Mouse (Mus musculus): Measurements from ENCODE around the gene Krt28. TPM values are rescaled to one million over a fixed set of nuclear protein-coding genes. Genes with fewer than 3 reads are reported as not detected.

Gene Krt28
- polyA plus RNA-seq (2016; fragmentation: Nextera tagmentation; extraction: Ambion mirVana): 0.11 and 0.20 TPM in 2 replicates

- Histone ChIP-seq H3K36me3 (no peaks in the 10 kb centered on the region), H3K27ac (no peak within 1 kb of the TSS), H3K9me3 (replicated peaks) (no peaks in the 10 kb centered on the region), H3K4me1 (no peaks in the 10 kb centered on the region), H3K4me3 (no peak within 1 kb of the TSS), H3K27me3 (ENCODE audit: low read depth, poor library complexity, severe bottlenecking) (no peaks in the 10 kb centered on the region)
- WGBS: 86% methylated on average over 13 of the region's 13 CpGs
- no peak for DNase-seq (ENCODE audit: low spot score)
Observed at GRCm38 (mm10) chr11:99374803-99375202, at the start of gene Krt28. Gene Krt28, minus strand, starts transcription at chr11:99374903.

- Histone ChIP-seq H3K27me3 (ENCODE audit: low read depth, poor library complexity, severe bottlenecking) (peaks cover 9% of the 10 kb centered on the region), H3K9me3 (replicated peaks) (no peaks in the 10 kb centered on the region), H3K36me3 (no peaks in the 10 kb centered on the region), H3K27ac (no peak within 1 kb of the TSS), H3K4me3 (no peak within 1 kb of the TSS), H3K4me1 (peaks cover 7% of the 10 kb centered on the region)
- no peak for DNase-seq (ENCODE audit: low spot score)
- 84% methylated on average over 10 of the region's 10 CpGs for WGBS
Observed at GRCm38 (mm10) chr11:99422159-99422558, 47.5 kb upstream of the Krt28 start, which contains the start of gene Krt12. Gene Krt12, minus strand, starts transcription at chr11:99422259.

GRCm38 (mm10) chr11:99420586-99420985 lies 45.9 kb upstream of the Krt28 start:
- Histone ChIP-seq H3K4me1 (peaks cover 7% of the 10 kb centered on the region), H3K27ac (no peak overlapping the region), H3K4me3 (no peak overlapping the region), H3K9me3 (replicated peaks) (no peaks in the 10 kb centered on the region), H3K27me3 (ENCODE audit: low read depth, poor library complexity, severe bottlenecking) (peaks cover 9% of the 10 kb centered on the region), H3K36me3 (no peaks in the 10 kb centered on the region)
- WGBS: 58% methylated on average over 10 of the region's 10 CpGs
- no peak for DNase-seq (ENCODE audit: low spot score)

GRCm38 (mm10) chr11:99417819-99418218 lies 43.1 kb upstream of the Krt28 start:
- peaks cover 9% of the 10 kb centered on the region for H3K27me3 ChIP-seq (ENCODE audit: low read depth, poor library complexity, severe bottlenecking)
- H3K36me3 ChIP-seq: no peaks in the 10 kb centered on the region
- no peak overlapping the region for H3K4me3 ChIP-seq
- H3K27ac ChIP-seq: no peak overlapping the region
- whole genome bisulfite sequencing: 72% methylated on average over 16 of the region's 16 CpGs
- peaks cover 7% of the 10 kb centered on the region for H3K4me1 ChIP-seq
- DNase-seq (ENCODE audit: low spot score): no peak
- H3K9me3 ChIP-seq (replicated peaks): no peaks in the 10 kb centered on the region

- DNase-seq (ENCODE audit: low spot score): no peak
- Histone ChIP-seq H3K27ac (no peak overlapping the region), H3K4me1 (peaks cover 7% of the 10 kb centered on the region), H3K36me3 (no peaks in the 10 kb centered on the region), H3K4me3 (no peak overlapping the region), H3K27me3 (ENCODE audit: low read depth, poor library complexity, severe bottlenecking) (peaks cover 7% of the 10 kb centered on the region), H3K9me3 (replicated peaks) (no peaks in the 10 kb centered on the region)
- WGBS: 92% methylated on average over 13 of the region's 13 CpGs
Observed at GRCm38 (mm10) chr11:99416902-99417301, 42.2 kb upstream of the Krt28 start.

GRCm38 (mm10) chr11:99414463-99415147 lies 39.9 kb upstream of the Krt28 start:
- Histone ChIP-seq H3K4me1 (no peaks in the 10 kb centered on the region), H3K9me3 (replicated peaks) (no peaks in the 10 kb centered on the region), H3K36me3 (no peaks in the 10 kb centered on the region), H3K27ac (no peak overlapping the region), H3K4me3 (no peak overlapping the region), H3K27me3 (ENCODE audit: low read depth, poor library complexity, severe bottlenecking) (peaks cover 6% of the 10 kb centered on the region; the same call in 1 of the 2 replicates)
- 89% methylated on average over 13 of the region's 13 CpGs for WGBS
- DNase-seq (ENCODE audit: low spot score): no peak

- H3K27ac ChIP-seq: no peak overlapping the region
- no peak overlapping the region for H3K4me3 ChIP-seq
- peak; percentile 45 for DNase-seq (ENCODE audit: low spot score)
- H3K36me3 ChIP-seq: no peaks in the 10 kb centered on the region
- 20% methylated on average over 6 of the region's 6 CpGs for WGBS
- no peaks in the 10 kb centered on the region for H3K9me3 ChIP-seq (replicated peaks)
- peaks cover 6% of the 10 kb centered on the region; the same call in 1 of the 2 replicates for H3K27me3 ChIP-seq (ENCODE audit: low read depth, poor library complexity, severe bottlenecking)
- H3K4me1 ChIP-seq: no peaks in the 10 kb centered on the region
Observed at GRCm38 (mm10) chr11:99413247-99413646, 38.5 kb upstream of the Krt28 start.

GRCm38 (mm10) chr11:99406186-99406585 lies 31.5 kb upstream of the Krt28 start:
- no peaks in the 10 kb centered on the region for H3K9me3 ChIP-seq (replicated peaks)
- 82% methylated on average over 10 of the region's 10 CpGs for WGBS
- H3K27ac ChIP-seq: no peak overlapping the region
- no peak for DNase-seq (ENCODE audit: low spot score)
- H3K36me3 ChIP-seq: no peaks in the 10 kb centered on the region
- no peak overlapping the region for H3K4me3 ChIP-seq
- H3K4me1 ChIP-seq: no peaks in the 10 kb centered on the region
- H3K27me3 ChIP-seq (ENCODE audit: low read depth, poor library complexity, severe bottlenecking): no peaks in the 10 kb centered on the region

GRCm38 (mm10) chr11:99399956-99400549 lies 25.4 kb upstream of the Krt28 start:
- Histone ChIP-seq H3K36me3 (no peaks in the 10 kb centered on the region), H3K4me3 (no peak overlapping the region), H3K4me1 (no peaks in the 10 kb centered on the region), H3K9me3 (replicated peaks) (no peaks in the 10 kb centered on the region), H3K27ac (no peak overlapping the region), H3K27me3 (ENCODE audit: low read depth, poor library complexity, severe bottlenecking) (0 out of 2 replicates have a peak, but pooled peaks cover 9% of the 10 kb centered on the region)
- 89% methylated on average over 13 of the region's 13 CpGs for WGBS
- DNase-seq (ENCODE audit: low spot score): no peak

GRCm38 (mm10) chr11:99398832-99399231 lies 24.1 kb upstream of the Krt28 start:
- Histone ChIP-seq H3K4me1 (no peaks in the 10 kb centered on the region), H3K4me3 (no peak overlapping the region), H3K36me3 (no peaks in the 10 kb centered on the region), H3K27ac (no peak overlapping the region), H3K27me3 (ENCODE audit: low read depth, poor library complexity, severe bottlenecking) (0 out of 2 replicates have a peak, but pooled peaks cover 9% of the 10 kb centered on the region), H3K9me3 (replicated peaks) (no peaks in the 10 kb centered on the region)
- DNase-seq (ENCODE audit: low spot score): no peak
- WGBS: 71% methylated on average over 8 of the region's 8 CpGs

- H3K27me3 ChIP-seq (ENCODE audit: low read depth, poor library complexity, severe bottlenecking): 0 out of 2 replicates have a peak, but pooled peaks cover 9% of the 10 kb centered on the region
- H3K4me3 ChIP-seq: no peak overlapping the region
- H3K27ac ChIP-seq: no peak overlapping the region
- WGBS: 86% methylated on average over 3 of the region's 3 CpGs
- H3K4me1 ChIP-seq: no peaks in the 10 kb centered on the region
- H3K36me3 ChIP-seq: no peaks in the 10 kb centered on the region
- H3K9me3 ChIP-seq (replicated peaks): no peaks in the 10 kb centered on the region
- DNase-seq (ENCODE audit: low spot score): no peak
Observed at GRCm38 (mm10) chr11:99398084-99398483, 23.4 kb upstream of the Krt28 start.

- Histone ChIP-seq H3K4me3 (no peak overlapping the region), H3K4me1 (no peaks in the 10 kb centered on the region), H3K27ac (no peak overlapping the region), H3K9me3 (replicated peaks) (no peaks in the 10 kb centered on the region), H3K36me3 (no peaks in the 10 kb centered on the region), H3K27me3 (ENCODE audit: low read depth, poor library complexity, severe bottlenecking) (0 out of 2 replicates have a peak, but pooled peaks cover 9% of the 10 kb centered on the region)
- 87% methylated on average over 2 of the region's 2 CpGs for WGBS
- DNase-seq (ENCODE audit: low spot score): no peak
Observed at GRCm38 (mm10) chr11:99396661-99397060, 22.0 kb upstream of the Krt28 start.

- H3K36me3 ChIP-seq: no peaks in the 10 kb centered on the region
- H3K4me3 ChIP-seq: no peak overlapping the region
- no peaks in the 10 kb centered on the region for H3K9me3 ChIP-seq (replicated peaks)
- no peak overlapping the region for H3K27ac ChIP-seq
- DNase-seq (ENCODE audit: low spot score): no peak
- WGBS: 52% methylated on average over 3 of the region's 3 CpGs
- 0 out of 2 replicates have a peak, but pooled peaks cover 9% of the 10 kb centered on the region for H3K27me3 ChIP-seq (ENCODE audit: low read depth, poor library complexity, severe bottlenecking)
- H3K4me1 ChIP-seq: no peaks in the 10 kb centered on the region
Observed at GRCm38 (mm10) chr11:99396034-99396433, 21.3 kb upstream of the Krt28 start.

Measured in limb, embryonic 10.5 days (tissue).